Mouse (Mus musculus) gonadal fat pad, adult 2 months (tissue): ENCODE data around the gene 4930430F08Rik. TPM values are rescaled to one million over a fixed set of nuclear protein-coding genes. Genes with fewer than 3 reads are reported as not detected.

ENCODE experiments used
- polyA plus RNA-seq: library from polyadenylated mRNA; depleted of rRNA; stranded (reverse); fragments of >200 nt; gene quantifications from 2 replicates; pipeline ENCODE4 v1.2.3, GENCODE M21; 2012; rRNA removed

4930430F08Rik gene
- polyA plus RNA-seq, 1 experiment = 6.3 TPM

Other genes with a start within 250 kb of the 4930430F08Rik start
- not detected in 2 replicates for gene Gm4302, start 249.6 kb downstream of the 4930430F08Rik start, polyA plus RNA-seq
- not detected in 2 replicates for gene Gm4303, start 244.5 kb downstream of the 4930430F08Rik start, polyA plus RNA-seq
- not detected in 2 replicates for gene Gm4305, start 239.3 kb downstream of the 4930430F08Rik start, polyA plus RNA-seq
- not detected in 2 replicates for gene Gm4307, start 229.1 kb downstream of the 4930430F08Rik start, polyA plus RNA-seq
- gene Gm4312, start 207.9 kb downstream of the 4930430F08Rik start, polyA plus RNA-seq = not detected in 2 replicates
- 9.0 and 10.5 TPM in 2 replicates for gene Tmtc3, start 103.1 kb downstream of the 4930430F08Rik start, polyA plus RNA-seq
- 0.49 and 0.61 TPM in 2 replicates for gene Cep290, start 102.9 kb downstream of the 4930430F08Rik start, polyA plus RNA-seq
- 0.14 and 0.28 TPM in 2 replicates for gene 1700017N19Rik, start 61 bp upstream of the 4930430F08Rik start, polyA plus RNA-seq